Comparison of ENCODE assay signal across 9 mouse cellular contexts in genomic region chr14:47181497-47182290, GRCm38 (mm10). TPM values are rescaled to one million over a fixed set of nuclear protein-coding genes. Genes with fewer than 3 reads are reported as not detected.
DNase-seq lines count a peak whose midpoint lies in the region; ATAC-seq lines count a peak whose summit lies in the region.
"Had no signal": no experiment of that assay in that cellular context is flagged by ENCODE, and none has a peak within 500 bp of the region (broad histone marks: within the 10 kb centered on the region; RNA-seq: fewer than 3 reads in every experiment).

No protein-coding gene starts in this region.

- intact Hi-C loops in heart, postnatal 25 days (cut with DNase I): loop anchor here (5.0 kb wide), 1 partner anchor 84 kb away; no protein-coding TSS in a partner anchor

- no peaks in the 10 kb centered on the region for H3K9me3 ChIP-seq in embryonic facial prominence, embryonic 11.5 days (replicated peaks; ENCODE audit: control insufficient read depth, low read length)
- H3K9me3 ChIP-seq in lung, embryonic 16.5 days (ENCODE audit: control insufficient read depth, low read length): no peaks in the 10 kb centered on the region

- H3K9ac ChIP-seq in embryonic facial prominence, embryonic 11.5 days (replicated peaks; ENCODE audit: low read length): no peak overlapping the region
- no peak overlapping the region for H3K9ac ChIP-seq in lung, embryonic 16.5 days (ENCODE audit: low read length)

- no peak overlapping the region for H3K27ac ChIP-seq in embryonic facial prominence, embryonic 11.5 days (replicated peaks; ENCODE audit: low read depth, low read length)
- no peak overlapping the region for H3K27ac ChIP-seq in lung, embryonic 16.5 days (ENCODE audit: low read length)

- peak; percentile 68 for ATAC-seq in activated CD4-positive, CD25-positive, alpha-beta regulatory T cell, adult 4 months
- ATAC-seq in embryonic facial prominence, embryonic 11.5 days (replicated peaks; ENCODE audit: insufficient number of reproducible peaks, low FRiP score, low TSS enrichment, low read depth): no peak
- peak; percentile 58 for ATAC-seq in inflammation-experienced regulatory T-cells, adult 6 months
- 0 out of 2 replicates have a peak, but pooled peaks have one; percentile 32 for ATAC-seq in lung, embryonic 16.5 days (ENCODE audit: low read depth)

- H3K4me1 ChIP-seq in embryonic facial prominence, embryonic 11.5 days (ENCODE audit: control insufficient read depth, insufficient read depth, low read length): no peaks in the 10 kb centered on the region
- H3K4me1 ChIP-seq in lung, embryonic 16.5 days (replicated peaks; ENCODE audit: control insufficient read depth, insufficient read depth, low read length): peaks cover 9% of the 10 kb centered on the region

- H3K27me3 ChIP-seq in embryonic facial prominence, embryonic 11.5 days (ENCODE audit: control insufficient read depth, insufficient read depth, low read length): no peaks in the 10 kb centered on the region
- no peaks in the 10 kb centered on the region; the same call in 1 of the 2 replicates for H3K27me3 ChIP-seq in lung, embryonic 16.5 days (ENCODE audit: control insufficient read depth, insufficient read depth, low read depth, low read length)

- H3K4me3 ChIP-seq in embryonic facial prominence, embryonic 11.5 days (ENCODE audit: low read depth, low read length): no peak overlapping the region
- H3K4me3 ChIP-seq in lung, embryonic 16.5 days (ENCODE audit: low read length): no peak overlapping the region
- H3K4me3 ChIP-seq: myocyte had no signal

- no peak overlapping the region for H3K4me2 ChIP-seq in embryonic facial prominence, embryonic 11.5 days (ENCODE audit: low read depth, low read length)
- H3K4me2 ChIP-seq in lung, embryonic 16.5 days (ENCODE audit: low read depth, low read length): no peak overlapping the region

- no peaks in the 10 kb centered on the region for H3K36me3 ChIP-seq in embryonic facial prominence, embryonic 11.5 days (replicated peaks; ENCODE audit: control insufficient read depth, insufficient read depth, low read depth, low read length)
- no peaks in the 10 kb centered on the region for H3K36me3 ChIP-seq in lung, embryonic 16.5 days (ENCODE audit: control insufficient read depth, insufficient read depth, low read length)

- 69% methylated on average over 11 of the region's 11 CpGs for WGBS in embryonic facial prominence, embryonic 11.5 days
- 45% methylated on average over 11 of the region's 11 CpGs for WGBS in lung, embryonic 16.5 days

- DNase-seq in heart, adult 11 months: peak; percentile 90
- no peak for DNase-seq in heart, postnatal 25 days (ENCODE audit: low spot score)
- DNase-seq in 416B (ENCODE audit: low read depth): peak; percentile 56
- peak; percentile 49 for DNase-seq in embryonic facial prominence, embryonic 11.5 days (ENCODE audit: low spot score)
- DNase-seq in spleen, postnatal 14 days (ENCODE audit: low spot score in 2 of 2): peak; percentile 16 to 62

RNA-seq across cellular contexts. Expression of gene Gch1, which starts 7.5 kb away (rescaled TPM):
- total RNA-seq in heart, postnatal 25 days (2021): 1 to 10 TPM; 6.8 to 7.3 TPM
- polyA plus RNA-seq in activated CD4-positive, CD25-positive, alpha-beta regulatory T cell, adult 4 months (2017; shearing (Covaris generic)): 1 to 10 TPM; 2.1 to 2.4 TPM
- 1.7 and 2.5 TPM in 2 replicates for polyA plus RNA-seq in embryonic facial prominence, embryonic 11.5 days (2014; fragmentation: Nextera tagmentation; extraction: Ambion mirVana)
- polyA plus RNA-seq in inflammation-experienced regulatory T-cells, adult 6 months (2017; shearing (Covaris generic)): 1 to 10 TPM; 2.3 to 4.1 (median 3.8) TPM
- polyA plus RNA-seq in lung, embryonic 16.5 days (2015; fragmentation: Nextera tagmentation; extraction: Ambion mirVana): 4.6 and 5.6 TPM in 2 replicates
